Mouse (Mus musculus) embryo, embryonic 11 days (tissue): ENCODE measurements around the gene Ep400.
"Not testable (repeated sequence)": the region's sequence is repeated elsewhere in the genome, so short reads cannot be mapped to it uniquely, and the experiment has no call there.

ENCODE experiments used
- DNase-seq: peaks from one replicate; pipeline ENCODE4 v3.0.0-alpha.2; 2015

Ep400 gene

DNA sequence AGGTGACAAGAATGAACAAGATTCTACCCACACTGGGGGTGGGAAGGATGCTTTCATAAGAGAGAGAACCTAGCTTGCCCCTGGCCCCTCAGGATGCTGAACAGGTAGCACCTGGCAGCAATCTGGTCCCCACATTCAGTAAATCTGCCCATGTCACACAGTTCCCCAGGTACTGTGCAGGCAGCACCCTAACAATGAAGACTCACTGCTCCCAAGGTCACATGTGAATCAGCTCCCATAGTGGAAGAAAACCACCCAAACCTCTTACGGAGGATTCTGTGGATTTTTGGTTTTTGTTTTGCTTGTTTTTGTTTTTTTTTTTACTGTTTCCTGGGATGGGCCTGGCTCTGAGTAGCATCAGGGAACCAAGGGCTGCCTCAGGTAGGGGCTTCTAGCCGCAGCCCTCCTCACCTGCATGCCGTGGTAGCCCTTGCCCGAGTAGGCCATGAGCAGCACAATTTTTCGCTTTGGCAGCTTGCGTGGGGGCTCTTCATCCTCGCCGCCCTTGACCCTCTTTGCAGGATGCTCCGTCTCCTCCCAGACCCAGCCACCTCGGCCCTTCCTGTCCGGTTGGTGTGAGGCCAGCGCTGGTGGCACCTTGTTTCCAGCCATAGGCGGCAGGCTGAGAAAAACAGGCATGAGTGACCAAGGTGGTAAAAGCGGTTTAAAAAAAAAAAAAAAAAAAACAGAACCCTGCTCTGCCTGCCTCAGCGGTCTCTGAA lies 8.9 kb upstream of the Ep400 start:
- no peak for DNase-seq

DNA sequence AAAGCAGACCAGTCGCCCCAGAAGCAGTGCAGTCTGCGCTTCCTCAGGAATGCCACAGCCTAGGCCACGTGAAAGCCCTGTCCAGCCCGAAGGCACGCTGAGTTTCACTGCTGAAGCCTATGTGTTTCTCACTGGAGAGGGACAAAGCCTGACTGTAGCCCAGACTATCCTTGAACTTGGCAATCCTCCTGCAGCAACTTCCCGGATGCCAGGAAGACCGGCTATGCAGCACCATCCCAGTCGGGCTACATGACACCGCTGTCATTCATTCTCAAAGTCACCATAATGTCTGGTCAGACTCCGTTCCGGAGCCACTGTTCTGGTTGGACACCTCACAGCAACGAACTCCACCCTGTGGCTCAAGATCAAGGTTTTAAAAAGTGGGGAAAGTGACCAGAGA lies 7.7 kb upstream of the Ep400 start:
- DNase-seq: no peak

DNA sequence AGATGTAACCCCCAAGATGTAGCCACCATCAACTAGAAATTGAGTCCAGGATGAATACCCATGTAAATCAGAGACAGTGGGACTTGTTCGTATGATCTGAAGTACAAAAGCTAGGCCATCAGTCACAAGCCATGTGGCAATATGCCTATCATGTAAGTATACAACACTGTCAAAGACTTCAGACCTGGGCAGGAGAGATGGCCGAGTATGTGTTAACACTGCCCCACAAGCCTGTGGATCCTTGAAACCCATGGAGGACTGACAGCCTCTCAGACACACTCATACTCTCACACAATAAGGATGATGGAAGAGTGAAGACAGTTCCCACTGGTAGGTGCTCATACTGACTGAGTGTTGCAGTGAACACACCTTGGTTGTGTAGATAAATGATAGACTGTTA lies 5.6 kb upstream of the Ep400 start:
- no peak for DNase-seq

DNA sequence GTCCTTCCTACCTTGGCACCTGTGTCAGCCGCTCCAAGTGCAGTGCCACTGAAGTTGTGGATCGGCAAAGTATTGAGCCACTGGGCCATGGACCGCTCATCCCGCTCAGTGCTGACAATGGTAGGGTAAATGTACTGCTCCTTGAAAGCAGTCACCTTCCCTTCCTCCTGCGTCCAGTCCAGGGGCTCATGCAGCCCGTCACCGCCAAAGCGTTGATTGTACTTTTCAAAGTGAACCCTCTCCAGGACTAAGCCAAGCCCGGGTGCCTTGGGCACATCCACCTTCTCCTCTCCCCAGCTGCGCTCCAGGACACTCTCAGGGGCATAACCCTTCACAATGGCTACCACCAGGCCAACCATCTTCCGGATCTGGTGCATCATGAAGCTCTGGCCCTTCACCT lies 4.0 kb upstream of the Ep400 start:
- no peak for DNase-seq

DNA sequence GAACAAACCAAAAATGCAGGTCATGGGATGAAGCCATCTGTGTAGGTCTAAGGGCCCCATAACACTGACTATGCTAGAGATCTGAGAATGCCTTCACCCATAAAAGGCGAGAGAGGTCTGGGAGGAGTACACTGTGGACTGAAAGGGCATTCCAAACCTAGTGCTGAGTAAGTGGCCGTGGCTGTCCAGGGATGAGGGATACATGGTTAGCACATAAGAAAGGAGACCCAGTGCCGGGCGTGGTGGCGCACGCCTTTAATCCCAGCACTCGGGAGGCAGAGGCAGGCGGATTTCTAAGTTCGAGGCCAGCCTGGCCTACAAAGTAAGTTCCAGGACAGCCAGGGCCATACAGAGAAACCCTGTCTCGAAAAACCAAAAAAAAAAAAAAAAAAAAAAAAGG lies 2.4 kb upstream of the Ep400 start:
- not testable (repeated sequence) for DNase-seq

DNA sequence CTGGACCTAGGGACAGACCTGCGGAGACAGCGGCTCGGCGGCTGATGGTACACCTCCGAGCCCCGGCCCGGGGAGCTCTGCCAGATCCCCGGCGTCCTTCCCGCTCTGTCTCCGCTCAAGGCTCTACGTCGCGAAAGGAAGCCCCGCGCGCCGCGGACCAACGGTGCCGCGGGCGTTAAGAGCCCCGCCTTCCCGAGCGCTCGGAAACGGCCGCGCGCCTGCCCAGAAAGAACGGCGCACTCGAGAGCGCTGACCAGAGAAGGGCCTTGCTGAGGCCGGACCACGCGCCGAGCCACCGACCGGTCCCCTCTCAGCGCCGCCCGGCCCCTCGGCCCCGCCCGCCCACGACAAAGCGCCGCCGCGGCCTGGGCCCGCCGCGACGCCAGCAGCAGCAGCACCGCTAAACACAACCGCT lies 479 bp downstream of the Ep400 start:
- peak; percentile 74 for DNase-seq

DNA sequence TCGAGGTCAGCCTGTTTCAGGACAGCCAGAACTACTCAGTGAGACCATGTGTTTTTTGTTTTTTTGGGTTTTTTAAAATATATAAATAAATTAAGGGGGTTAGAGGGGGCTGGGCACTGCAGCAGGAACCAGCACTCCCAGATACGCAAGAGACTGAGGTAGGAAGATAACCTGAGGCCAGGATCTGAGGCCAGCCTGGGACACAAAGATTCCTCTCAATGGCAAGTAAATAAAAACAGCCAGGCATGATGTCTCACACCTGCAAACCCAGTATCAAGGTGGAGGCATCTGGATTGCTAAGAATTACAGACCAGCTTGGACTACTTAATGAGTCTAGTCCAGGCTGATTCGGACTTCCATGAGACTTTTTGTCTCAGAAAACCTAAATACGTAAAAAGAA lies 1.2 kb downstream of the Ep400 start:
- DNase-seq: no peak

DNA sequence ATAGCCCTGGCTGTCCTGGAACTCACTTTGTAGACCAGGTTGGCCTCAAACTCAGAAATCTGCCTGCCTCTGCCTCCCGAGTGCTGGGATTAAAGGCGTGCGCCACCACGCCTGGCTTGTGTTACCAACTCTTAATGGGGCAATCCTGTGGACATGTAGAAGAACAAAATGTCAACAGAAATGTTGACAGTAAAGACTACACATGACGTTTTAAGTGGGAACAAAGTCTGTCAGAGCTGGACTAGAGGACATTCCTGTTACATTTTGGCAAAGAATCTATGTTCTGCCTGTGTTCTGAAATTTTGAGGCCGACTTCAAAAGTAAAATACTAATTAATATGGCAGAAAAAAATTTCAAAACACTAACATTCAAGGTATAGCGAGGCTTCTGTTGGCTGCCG lies 6.6 kb downstream of the Ep400 start:
- no peak for DNase-seq

DNA sequence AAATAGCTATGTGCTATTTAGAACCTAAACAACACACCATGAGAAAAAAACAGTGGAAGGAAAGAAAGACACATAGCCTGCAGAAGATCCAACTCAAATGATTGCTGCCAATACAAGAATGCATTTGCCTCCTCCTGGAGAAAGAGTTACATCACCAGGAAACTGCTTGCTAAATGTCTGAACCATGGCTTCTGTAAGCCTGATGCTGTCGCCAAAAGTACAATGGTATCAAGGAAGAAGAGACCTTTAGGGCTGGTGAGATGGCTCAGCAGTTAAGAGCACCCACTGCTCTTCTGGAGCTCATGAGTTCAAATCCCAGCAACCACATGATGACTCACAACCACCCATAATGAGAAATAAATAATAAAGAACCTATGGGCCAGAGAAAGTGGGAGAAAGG lies 25.5 kb downstream of the Ep400 start:
- no peak for DNase-seq

DNA sequence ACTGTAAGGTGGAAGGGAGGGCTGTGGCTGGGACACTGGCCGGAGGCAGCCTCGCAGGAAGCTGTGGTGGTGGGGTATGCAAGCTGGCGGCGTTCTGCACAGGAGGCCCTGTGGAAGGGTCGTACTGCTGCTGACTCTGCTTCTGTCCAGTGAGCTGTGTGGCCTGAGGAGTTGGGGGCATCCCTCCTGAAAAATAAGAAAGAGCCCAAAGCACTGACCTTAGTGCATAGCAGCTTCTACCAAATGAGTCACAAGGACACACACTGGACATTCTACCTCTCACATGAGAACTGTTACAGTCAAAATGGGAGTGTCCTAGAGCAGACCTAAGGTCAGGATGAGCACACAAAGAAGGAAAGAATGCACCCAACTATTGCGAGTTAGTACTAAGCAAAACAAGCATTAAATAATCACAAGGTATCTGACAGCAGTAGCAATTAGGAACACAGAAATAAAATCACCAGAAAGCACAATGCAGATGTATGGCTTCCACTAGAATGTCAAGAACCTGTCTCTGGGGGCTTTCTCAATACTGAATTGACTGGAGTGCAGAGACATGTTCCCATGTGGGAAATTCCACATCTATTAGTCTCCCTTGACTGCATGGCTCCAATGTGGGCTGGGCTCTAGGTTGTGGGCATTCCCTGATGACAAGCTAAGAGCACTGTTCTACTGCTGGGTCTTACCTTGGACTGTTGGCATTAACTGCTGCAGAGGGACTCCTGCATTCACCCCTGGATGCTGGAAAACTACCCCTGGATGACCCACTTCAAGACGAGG lies 30.8 kb downstream of the Ep400 start:
- no peak for DNase-seq

DNA sequence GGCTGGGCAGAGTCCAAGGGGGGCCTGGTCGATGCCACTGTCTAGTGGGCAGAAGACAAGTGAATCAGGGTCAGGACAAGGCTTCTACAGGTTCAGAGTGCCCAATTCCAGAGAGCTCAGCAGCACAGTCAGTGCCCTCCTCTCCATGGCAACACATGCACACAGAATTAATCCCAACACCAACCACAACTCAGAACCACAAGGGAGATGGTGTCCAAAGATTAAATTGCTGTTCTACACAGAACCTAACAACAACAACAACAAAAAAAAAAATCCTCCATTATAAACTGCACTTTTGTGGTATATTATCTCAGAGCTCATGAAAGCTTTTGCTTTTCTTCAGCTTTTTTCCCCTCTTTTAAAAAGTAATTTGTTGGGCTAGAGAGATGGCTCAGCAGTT lies 34.9 kb downstream of the Ep400 start:
- no peak for DNase-seq

DNA sequence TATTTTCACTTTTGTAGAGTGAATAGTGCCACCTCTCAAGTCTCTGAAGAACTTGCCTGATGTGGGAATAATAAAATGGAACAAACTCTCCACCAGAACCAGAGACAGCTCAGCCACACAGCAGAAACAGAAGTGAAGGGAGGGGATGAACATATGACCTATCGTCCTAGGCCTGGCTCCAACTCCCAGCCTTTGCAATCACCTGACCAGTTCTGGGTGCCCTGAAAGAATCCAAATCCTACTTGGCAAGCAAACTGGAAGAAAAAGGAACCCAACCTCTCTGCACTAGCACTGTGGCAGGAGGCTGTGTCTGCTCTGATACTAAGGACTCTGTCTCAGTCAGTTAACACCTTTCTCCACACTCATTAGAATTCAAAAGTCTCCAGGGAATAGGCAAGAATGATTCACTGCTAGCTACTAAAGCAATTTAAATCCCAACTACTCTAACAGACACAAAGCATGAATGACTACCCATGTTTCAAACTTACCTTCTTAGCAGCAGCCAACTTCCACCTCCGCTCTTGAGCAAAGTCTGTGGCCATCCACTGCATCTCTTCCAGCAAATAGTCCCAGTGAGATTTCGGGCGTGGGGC lies 37.2 kb downstream of the Ep400 start:
- no peak for DNase-seq

DNA sequence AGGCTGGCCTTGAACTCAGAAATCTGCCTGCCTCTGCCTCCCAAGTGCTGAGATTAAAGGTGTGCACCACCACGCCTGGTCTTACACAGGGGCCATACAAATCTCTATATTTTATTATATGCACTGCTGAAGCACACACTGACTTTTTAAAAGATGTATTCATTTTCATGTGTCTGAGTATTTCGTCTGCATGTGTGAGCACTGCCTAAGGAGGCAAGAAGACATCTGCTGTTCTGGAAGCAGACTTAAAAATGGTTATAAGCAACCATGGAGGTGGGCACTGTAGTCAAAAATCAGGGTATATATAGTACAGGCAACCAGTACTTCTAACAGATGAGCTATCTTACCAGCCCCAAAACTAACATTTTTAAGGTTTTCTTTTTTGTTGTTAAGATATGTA lies 39.3 kb downstream of the Ep400 start:
- DNase-seq: no peak

DNA sequence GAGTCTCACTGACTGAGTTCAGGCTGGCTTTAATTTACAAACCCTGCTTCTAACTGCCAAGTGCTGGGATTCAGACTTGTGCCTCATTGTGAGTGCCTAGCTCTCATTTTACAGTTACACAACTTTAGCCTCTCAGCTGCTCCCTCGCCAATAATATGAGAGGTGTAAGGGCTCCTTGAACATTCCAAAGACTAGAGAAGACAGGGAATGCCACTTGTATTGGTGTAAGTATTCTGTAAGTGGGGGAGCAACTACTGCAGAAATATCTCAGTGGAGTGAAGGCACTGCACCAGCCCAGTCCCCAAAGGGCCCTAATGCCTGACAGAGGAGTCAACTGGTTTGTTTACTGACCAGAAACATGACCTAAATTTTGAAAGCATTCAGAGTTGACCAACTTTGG lies 42.7 kb downstream of the Ep400 start:
- DNase-seq: no peak

DNA sequence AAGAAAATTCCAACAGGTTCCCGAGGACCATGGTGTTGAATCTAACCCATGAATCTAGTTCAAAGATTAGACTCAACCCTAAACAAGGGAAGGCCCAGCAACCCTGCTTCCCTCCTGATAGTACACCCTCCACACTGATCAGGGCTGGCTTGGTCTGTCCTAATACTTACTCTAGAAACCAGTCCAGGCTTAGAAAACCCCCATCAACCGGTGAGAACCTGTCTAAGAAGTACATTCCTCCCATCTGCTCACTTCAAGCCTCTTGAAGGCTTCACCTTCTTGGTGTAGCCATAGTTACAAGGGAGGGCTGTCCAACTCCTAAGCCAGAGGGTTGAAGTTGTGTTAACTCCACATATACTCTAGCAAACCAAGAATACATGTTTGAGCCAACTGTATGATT lies 47.0 kb downstream of the Ep400 start:
- DNase-seq: no peak

DNA sequence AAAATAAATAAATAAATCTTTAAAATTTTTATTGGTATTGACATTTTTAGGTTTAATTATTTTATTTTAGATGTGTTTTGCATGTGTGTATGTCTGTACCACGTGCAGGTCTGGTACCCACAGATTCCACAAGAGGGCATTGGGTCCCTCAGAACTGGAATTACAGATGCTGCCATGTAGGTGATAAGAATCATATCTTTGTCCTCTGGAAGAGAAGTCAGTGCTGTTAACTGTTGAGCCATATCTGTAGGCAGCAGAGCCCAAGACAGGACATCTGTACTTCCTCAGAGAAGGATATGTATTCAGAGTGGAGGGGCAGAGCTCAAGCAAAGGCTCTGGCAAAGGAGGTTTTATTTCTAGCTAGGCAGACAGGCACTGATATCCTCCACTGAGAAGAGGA lies 49.1 kb downstream of the Ep400 start:
- not testable (repeated sequence) for DNase-seq

DNA sequence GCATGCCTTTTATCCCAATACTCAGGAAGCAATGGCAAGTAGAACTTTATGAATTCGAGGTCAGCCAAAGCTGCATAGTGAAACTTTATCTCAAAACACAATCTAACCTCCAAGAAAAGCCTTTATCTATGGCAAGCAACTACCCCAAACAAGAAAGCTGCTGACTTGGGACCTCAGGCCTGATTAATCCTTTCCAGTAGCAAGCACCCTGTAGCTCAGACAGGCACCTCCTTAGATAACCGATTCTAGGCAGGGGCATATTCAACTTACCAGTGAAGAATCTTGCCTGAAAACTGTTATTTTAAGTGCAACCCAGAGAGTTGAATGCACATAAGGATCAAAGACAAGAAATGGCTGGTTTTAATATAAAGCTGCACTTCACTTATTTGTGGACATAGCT lies 59.1 kb downstream of the Ep400 start:
- DNase-seq: no peak

DNA sequence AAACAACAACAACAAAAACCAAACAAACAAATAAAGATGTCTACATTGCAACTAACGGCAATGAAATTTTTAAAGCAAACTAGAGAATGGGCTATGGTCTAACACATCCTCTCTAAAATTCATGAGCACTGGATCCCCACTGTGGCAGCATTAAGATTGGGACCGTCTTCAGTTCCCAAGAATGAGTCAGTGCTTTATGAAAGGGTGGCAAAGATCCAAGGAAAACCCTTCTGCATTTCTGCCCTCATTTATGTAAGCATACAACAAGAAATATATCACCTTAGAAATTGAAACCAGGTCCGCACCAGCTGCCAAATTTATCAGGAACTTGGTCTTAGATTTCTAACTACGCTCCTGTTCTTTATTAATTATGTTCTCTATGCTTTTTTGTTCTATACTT lies 61.3 kb downstream of the Ep400 start:
- no peak for DNase-seq

DNA sequence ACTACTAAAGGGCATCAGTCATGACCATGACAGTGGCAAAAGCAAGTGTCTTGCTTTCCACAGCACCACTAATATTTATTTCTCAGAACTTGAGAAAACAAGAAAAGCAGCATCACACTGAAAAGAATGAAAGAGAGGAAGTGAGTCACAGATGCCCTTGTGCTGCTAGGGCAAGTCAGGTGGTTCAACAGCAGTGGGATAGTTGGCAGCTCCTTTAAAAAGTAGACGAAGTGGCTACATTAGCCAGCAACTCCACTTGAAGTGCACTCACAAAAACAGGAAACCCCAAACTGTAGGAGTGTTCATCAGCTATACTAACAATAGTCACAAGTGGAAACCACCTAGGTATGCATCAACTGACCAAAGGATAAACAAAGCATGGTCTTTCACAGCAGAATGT lies 66.5 kb downstream of the Ep400 start:
- DNase-seq: no peak

DNA sequence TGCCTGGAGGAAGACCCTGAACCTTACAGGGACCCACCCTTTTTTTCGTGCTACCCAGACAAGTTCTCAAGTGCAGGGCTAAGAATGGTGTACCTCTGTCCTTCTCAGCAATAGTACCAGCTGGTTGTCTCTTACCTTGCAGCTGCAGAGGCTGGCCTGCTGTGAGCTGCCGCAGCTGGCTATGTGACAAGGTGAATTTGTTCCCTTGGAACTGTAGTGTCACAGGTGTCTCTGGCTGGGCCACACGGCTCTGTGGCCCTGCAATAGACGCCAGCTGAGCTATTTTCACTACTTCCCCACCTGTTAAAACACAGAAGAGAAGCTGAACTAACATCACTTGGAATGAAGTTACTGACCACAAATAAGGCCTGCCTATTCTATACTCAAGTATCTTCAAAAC lies 71.9 kb downstream of the Ep400 start:
- no peak for DNase-seq

DNA sequence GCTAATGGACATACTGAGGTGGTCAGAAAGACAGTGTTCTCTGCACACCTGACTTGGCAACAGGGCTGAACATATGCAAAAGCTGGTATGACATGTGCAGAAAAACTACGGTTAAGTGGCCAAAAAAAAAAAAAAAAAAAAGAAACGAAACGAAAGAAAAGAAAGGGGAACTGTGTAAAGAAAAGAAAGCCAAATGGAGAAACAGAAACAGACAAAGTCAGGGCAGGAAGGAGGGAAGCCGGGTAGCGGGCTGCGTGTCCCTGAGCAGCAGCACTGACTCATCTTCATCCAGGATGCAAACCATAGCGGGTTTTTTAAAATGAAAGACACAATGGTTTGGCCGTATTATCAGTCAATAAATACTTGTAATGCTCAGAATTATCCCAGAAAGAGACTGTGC lies 88.5 kb downstream of the Ep400 start:
- no peak for DNase-seq

DNA sequence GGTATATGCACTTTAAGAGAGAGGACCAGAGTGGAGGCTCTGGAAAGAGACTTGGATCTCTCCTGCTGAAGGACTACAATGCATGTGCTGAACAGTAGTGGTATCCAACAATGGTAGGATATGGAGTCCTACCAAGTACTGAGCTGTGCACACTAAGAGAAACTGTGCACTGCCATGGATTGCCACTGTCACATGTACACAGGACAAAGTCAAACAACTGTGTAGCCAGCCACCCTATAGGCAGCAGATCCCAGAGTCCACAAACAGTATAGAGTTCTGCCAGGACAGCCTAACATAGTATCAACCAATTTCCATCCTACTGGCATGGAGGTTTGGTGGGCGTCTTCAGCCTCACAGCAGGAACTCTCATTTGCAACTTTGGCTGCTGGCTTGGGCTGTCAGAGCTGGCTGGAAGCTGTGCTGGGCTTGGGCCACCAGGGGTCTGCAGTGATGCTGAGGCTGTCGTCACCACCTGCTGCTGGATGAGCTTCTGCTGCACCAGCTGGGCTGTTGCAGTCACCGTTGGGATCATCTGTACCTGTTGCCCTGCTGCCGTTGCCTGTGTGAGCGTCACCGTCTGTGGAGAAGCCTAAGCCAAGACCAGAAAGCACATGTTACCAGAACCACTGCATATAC lies 104.9 kb downstream of the Ep400 start:
- no peak for DNase-seq

DNA sequence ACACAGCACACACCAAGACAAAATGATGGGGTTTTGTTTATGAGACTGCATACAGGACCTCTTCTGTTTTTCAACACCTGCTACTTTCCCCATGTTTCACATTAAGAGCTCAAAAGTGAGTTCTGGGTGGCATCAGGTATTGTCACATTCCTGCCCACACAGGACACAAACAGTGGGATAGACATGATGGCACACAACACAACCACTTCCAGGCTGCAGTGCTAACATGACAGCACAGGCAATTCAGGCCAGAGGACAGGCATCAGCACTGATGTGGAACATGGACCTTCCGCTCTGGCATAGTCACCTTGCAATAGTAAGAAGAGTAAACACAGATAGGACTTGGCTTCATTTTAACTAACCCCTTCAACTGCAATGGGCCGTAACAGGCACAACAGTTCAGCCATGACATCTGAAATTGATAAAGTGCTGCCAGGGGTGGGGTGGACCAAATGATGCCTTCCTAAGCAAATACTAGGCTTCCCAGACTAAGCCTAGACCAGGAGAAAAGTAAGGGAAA lies 105.7 kb downstream of the Ep400 start:
- no peak for DNase-seq

DNA sequence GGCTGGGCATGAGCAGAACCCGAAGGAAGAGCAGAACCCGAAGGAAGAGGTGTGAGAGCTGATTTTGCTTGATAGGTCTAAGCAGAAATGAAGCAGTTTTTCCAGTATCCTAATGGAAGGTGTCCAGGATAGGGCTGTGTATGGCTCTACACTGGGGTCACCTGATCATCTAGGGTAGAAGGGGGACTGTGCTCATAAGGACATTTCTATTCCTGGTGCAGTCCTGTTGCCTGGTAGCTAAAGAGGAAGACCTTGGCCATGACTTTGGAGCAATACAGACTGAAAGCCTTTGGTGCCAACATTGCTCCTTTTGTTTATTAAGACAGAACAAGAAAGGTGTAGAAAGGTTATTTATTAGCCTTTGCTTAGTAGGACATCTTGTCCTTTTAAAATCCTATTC lies 106.5 kb downstream of the Ep400 start:
- no peak for DNase-seq
